In the genomic region with DNA sequence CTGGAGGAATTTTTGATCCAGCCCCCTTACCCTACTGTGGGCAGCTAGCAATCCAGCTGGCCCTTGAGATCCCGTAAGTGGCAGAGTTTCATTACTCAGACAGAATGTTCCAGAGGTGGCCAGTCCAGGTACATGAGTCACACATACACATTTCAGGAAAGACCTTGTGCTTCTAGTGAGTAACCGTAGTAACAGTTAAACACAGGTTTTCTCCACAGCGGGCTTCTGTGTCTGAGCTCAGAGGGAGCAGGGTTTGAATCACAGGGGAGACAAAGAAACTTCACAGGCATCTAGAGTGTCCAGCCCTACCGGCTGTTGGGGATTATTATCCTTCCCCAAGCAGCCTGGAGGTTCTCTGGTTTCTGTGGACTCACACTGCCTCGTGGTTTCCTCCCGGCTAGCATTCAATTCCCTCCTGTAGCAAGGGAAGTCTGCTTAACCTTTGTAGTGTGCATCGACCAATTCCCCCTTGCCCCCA, we compare ENCODE assay signal across 15 mouse cellular contexts. TPM values are rescaled to one million over a fixed set of nuclear protein-coding genes. Genes with fewer than 3 reads are reported as not detected.
DNase-seq lines count a peak whose midpoint lies in the region; ATAC-seq and TF ChIP-seq lines count a peak whose summit lies in the region.
"Had no signal": no experiment of that assay in that cellular context is flagged by ENCODE, and none has a peak within 500 bp of the region (broad histone marks: within the 10 kb centered on the region; RNA-seq: fewer than 3 reads in every experiment).

No protein-coding gene starts in this region.

- ATAC-seq in hindbrain, embryonic 14.5 days (ENCODE audit: low FRiP score): no peak
- peak; percentile 85 for ATAC-seq in embryonic facial prominence, embryonic 14.5 days (ENCODE audit: low read depth)
- peak; percentile 80 for ATAC-seq in limb, embryonic 14.5 days (ENCODE audit: low FRiP score, low read depth)
- ATAC-seq in stomach, embryonic 14.5 days (ENCODE audit: insufficient number of reproducible peaks, insufficient read depth, low FRiP score, low read depth): no peak
- no peak for ATAC-seq in kidney, embryonic 16.5 days (ENCODE audit: low FRiP score, low TSS enrichment)
- no peak for ATAC-seq in erythroblast, adult 5-6 weeks (replicated peaks; ENCODE audit: low FRiP score, poor library complexity, severe bottlenecking)
- ATAC-seq: forebrain, embryonic 15.5 days had no signal

- 60% methylated on average over 7 of the region's 7 CpGs for WGBS in hindbrain, embryonic 10.5 days
- WGBS in hindbrain, embryonic 14.5 days: 65% methylated on average over 7 of the region's 7 CpGs
- 24% methylated on average over 7 of the region's 7 CpGs for WGBS in embryonic facial prominence, embryonic 14.5 days
- WGBS in limb, embryonic 14.5 days: 19% methylated on average over 7 of the region's 7 CpGs
- WGBS in stomach, embryonic 14.5 days: 44% methylated on average over 7 of the region's 7 CpGs
- 48% methylated on average over 7 of the region's 7 CpGs for WGBS in kidney, embryonic 16.5 days

- H3K27me3 ChIP-seq in hindbrain, embryonic 10.5 days (ENCODE audit: insufficient read depth, poor library complexity, severe bottlenecking): no peaks in the 10 kb centered on the region
- no peaks in the 10 kb centered on the region for H3K27me3 ChIP-seq in hindbrain, embryonic 14.5 days (ENCODE audit: control insufficient read depth, insufficient read depth, low read length)
- no peaks in the 10 kb centered on the region for H3K27me3 ChIP-seq in embryonic facial prominence, embryonic 14.5 days (replicated peaks; ENCODE audit: control insufficient read depth, insufficient read depth, low read length)
- no peaks in the 10 kb centered on the region for H3K27me3 ChIP-seq in limb, embryonic 14.5 days (ENCODE audit: control insufficient read depth, insufficient read depth, low read length)
- no peaks in the 10 kb centered on the region for H3K27me3 ChIP-seq in stomach, embryonic 14.5 days (ENCODE audit: control insufficient read depth, insufficient read depth, low read length)
- no peaks in the 10 kb centered on the region for H3K27me3 ChIP-seq in kidney, embryonic 16.5 days (ENCODE audit: insufficient read depth, low read length)
- H3K27me3 ChIP-seq: forebrain, embryonic 15.5 days; liver, embryonic 13.5 days had no signal

- H3K4me3 ChIP-seq in hindbrain, embryonic 10.5 days: no peak overlapping the region
- no peak overlapping the region for H3K4me3 ChIP-seq in hindbrain, embryonic 14.5 days (replicated peaks; ENCODE audit: low read length)
- no peak overlapping the region for H3K4me3 ChIP-seq in embryonic facial prominence, embryonic 14.5 days (ENCODE audit: low read depth, low read length)
- no peak overlapping the region for H3K4me3 ChIP-seq in limb, embryonic 14.5 days (replicated peaks; ENCODE audit: low read length)
- H3K4me3 ChIP-seq in stomach, embryonic 14.5 days (ENCODE audit: low read depth, low read length): no peak overlapping the region
- no peak overlapping the region for H3K4me3 ChIP-seq in kidney, embryonic 16.5 days (ENCODE audit: low read length)
- H3K4me3 ChIP-seq: forebrain, embryonic 15.5 days; liver, embryonic 13.5 days had no signal

- peak overlapping the region; percentile 59; the same call in 1 of the 2 replicates for H3K27ac ChIP-seq in hindbrain, embryonic 10.5 days
- H3K27ac ChIP-seq in hindbrain, embryonic 14.5 days: no peak overlapping the region
- peak overlapping the region; percentile 75 for H3K27ac ChIP-seq in embryonic facial prominence, embryonic 14.5 days (replicated peaks; ENCODE audit: low read depth, low read length)
- H3K27ac ChIP-seq in limb, embryonic 14.5 days (replicated peaks; ENCODE audit: low read depth, low read length): peak overlapping the region; percentile 81
- peak overlapping the region; percentile 75 for H3K27ac ChIP-seq in stomach, embryonic 14.5 days (ENCODE audit: low read length)
- no peak overlapping the region for H3K27ac ChIP-seq in kidney, embryonic 16.5 days (ENCODE audit: low read length)
- H3K27ac ChIP-seq: forebrain, embryonic 15.5 days; liver, embryonic 13.5 days had no signal

- no peaks in the 10 kb centered on the region for H3K9me3 ChIP-seq in hindbrain, embryonic 10.5 days
- H3K9me3 ChIP-seq in hindbrain, embryonic 14.5 days (ENCODE audit: control insufficient read depth, low read length): no peaks in the 10 kb centered on the region
- H3K9me3 ChIP-seq in embryonic facial prominence, embryonic 14.5 days (ENCODE audit: control insufficient read depth, low read length): no peaks in the 10 kb centered on the region
- H3K9me3 ChIP-seq in limb, embryonic 14.5 days (ENCODE audit: control insufficient read depth, low read length): no peaks in the 10 kb centered on the region
- H3K9me3 ChIP-seq in stomach, embryonic 14.5 days (ENCODE audit: control insufficient read depth, low read depth, low read length): no peaks in the 10 kb centered on the region
- no peaks in the 10 kb centered on the region for H3K9me3 ChIP-seq in kidney, embryonic 16.5 days (ENCODE audit: low read length)
- H3K9me3 ChIP-seq: forebrain, embryonic 15.5 days; liver, embryonic 13.5 days had no signal

- H3K9ac ChIP-seq in hindbrain, embryonic 14.5 days: no peak overlapping the region
- H3K9ac ChIP-seq in embryonic facial prominence, embryonic 14.5 days (ENCODE audit: low read depth, low read length): no peak overlapping the region
- no peak overlapping the region for H3K9ac ChIP-seq in limb, embryonic 14.5 days (ENCODE audit: low read depth, low read length, severe bottlenecking)
- no peak overlapping the region for H3K9ac ChIP-seq in stomach, embryonic 14.5 days (replicated peaks; ENCODE audit: low read depth, low read length)
- no peak overlapping the region for H3K9ac ChIP-seq in kidney, embryonic 16.5 days (replicated peaks; ENCODE audit: low read length)
- H3K9ac ChIP-seq: forebrain, embryonic 15.5 days; liver, embryonic 13.5 days had no signal

- H3K4me1 ChIP-seq in hindbrain, embryonic 10.5 days (replicated peaks): peaks cover 21% of the 10 kb centered on the region
- H3K4me1 ChIP-seq in hindbrain, embryonic 14.5 days (replicated peaks; ENCODE audit: control insufficient read depth, insufficient read depth, low read length): no peaks in the 10 kb centered on the region
- peaks cover 38% of the 10 kb centered on the region for H3K4me1 ChIP-seq in embryonic facial prominence, embryonic 14.5 days (ENCODE audit: control insufficient read depth, insufficient read depth, low read length)
- peaks cover 40% of the 10 kb centered on the region for H3K4me1 ChIP-seq in limb, embryonic 14.5 days (ENCODE audit: control insufficient read depth, insufficient read depth, low read length)
- peaks cover 18% of the 10 kb centered on the region for H3K4me1 ChIP-seq in stomach, embryonic 14.5 days (ENCODE audit: control insufficient read depth, insufficient read depth, low read length)
- peaks cover 7% of the 10 kb centered on the region; the same call in 1 of the 2 replicates for H3K4me1 ChIP-seq in kidney, embryonic 16.5 days (ENCODE audit: insufficient read depth, low read length)
- H3K4me1 ChIP-seq: forebrain, embryonic 15.5 days; liver, embryonic 13.5 days had no signal

- H3K36me3 ChIP-seq in hindbrain, embryonic 10.5 days: no peaks in the 10 kb centered on the region
- no peaks in the 10 kb centered on the region for H3K36me3 ChIP-seq in hindbrain, embryonic 14.5 days (replicated peaks; ENCODE audit: control insufficient read depth, insufficient read depth)
- no peaks in the 10 kb centered on the region for H3K36me3 ChIP-seq in embryonic facial prominence, embryonic 14.5 days (ENCODE audit: control insufficient read depth, insufficient read depth, low read length)
- H3K36me3 ChIP-seq in limb, embryonic 14.5 days (ENCODE audit: control insufficient read depth, insufficient read depth, low read length): no peaks in the 10 kb centered on the region
- H3K36me3 ChIP-seq in stomach, embryonic 14.5 days (ENCODE audit: control insufficient read depth, insufficient read depth, low read length): no peaks in the 10 kb centered on the region
- no peaks in the 10 kb centered on the region for H3K36me3 ChIP-seq in kidney, embryonic 16.5 days (ENCODE audit: insufficient read depth, low read length)
- H3K36me3 ChIP-seq: forebrain, embryonic 15.5 days; liver, embryonic 13.5 days had no signal

- no peak overlapping the region for H3K4me2 ChIP-seq in hindbrain, embryonic 14.5 days (replicated peaks)
- H3K4me2 ChIP-seq in embryonic facial prominence, embryonic 14.5 days (ENCODE audit: low read depth, low read length): no peak overlapping the region
- H3K4me2 ChIP-seq in limb, embryonic 14.5 days (replicated peaks; ENCODE audit: low read depth, low read length, severe bottlenecking): no peak overlapping the region
- no peak overlapping the region for H3K4me2 ChIP-seq in stomach, embryonic 14.5 days (replicated peaks; ENCODE audit: low read depth, low read length)
- H3K4me2 ChIP-seq in kidney, embryonic 16.5 days (replicated peaks; ENCODE audit: low read depth, low read length): no peak overlapping the region
- H3K4me2 ChIP-seq: forebrain, embryonic 15.5 days; liver, embryonic 13.5 days had no signal

- no peak for DNase-seq in hindbrain, embryonic 10.5 days (ENCODE audit: low spot score)
- no peak for DNase-seq in hindbrain, embryonic 14.5 days (ENCODE audit: low spot score)
- DNase-seq in embryonic facial prominence, embryonic 14.5 days (ENCODE audit: low spot score): peak; percentile 85
- DNase-seq in limb, embryonic 14.5 days (ENCODE audit: low spot score): peak; percentile 60
- DNase-seq in thymus, postnatal 14 days: no peak
- DNase-seq: cerebellum, adult 9-11 months; kidney, adult 11 months; layer of hippocampus, adult 9-11 months; liver, embryonic 13.5 days; midbrain, embryonic 14.5 days had no signal

- no peak for TF ChIP-seq POLR2A in limb, embryonic 14.5 days (IDR thresholded peaks at IDR 0.05; ENCODE audit: borderline replicate concordance, extremely low read depth, insufficient read depth, insufficient read length)

RNA-seq across cellular contexts. Expression of a gene that starts 10.7 kb away (rescaled TPM):
- polyA plus RNA-seq in hindbrain, embryonic 10.5 days (2016; fragmentation: Nextera tagmentation; extraction: Ambion mirVana): 10.9 and 16.5 TPM in 2 replicates
- 15.7 and 19.9 TPM in 2 replicates for polyA plus RNA-seq in hindbrain, embryonic 14.5 days (2014; fragmentation: Nextera tagmentation; extraction: Ambion mirVana)
- polyA plus RNA-seq in embryonic facial prominence, embryonic 14.5 days (2014; fragmentation: Nextera tagmentation; extraction: Ambion mirVana): 243 TPM in 2 replicates
- 365 and 415 TPM in 2 replicates for polyA plus RNA-seq in limb, embryonic 14.5 days (2012; rRNA removed)
- 178 and 197 TPM in 2 replicates for polyA plus RNA-seq in limb, embryonic 14.5 days (2014; fragmentation: Nextera tagmentation; extraction: Ambion mirVana)
- 148 and 176 TPM in 2 replicates for polyA plus RNA-seq in stomach, embryonic 14.5 days (2014; fragmentation: Nextera tagmentation; extraction: Ambion mirVana)
- 68.6 and 91.3 TPM in 2 replicates for polyA plus RNA-seq in kidney, embryonic 16.5 days (2015; fragmentation: Nextera tagmentation; extraction: Ambion mirVana)
- total RNA-seq in erythroblast, adult 5-6 weeks (2015; ENCODE audit: low replicate concordance): 0.84 TPM in 1 of 2 replicates, not detected in the other
- total RNA-seq in erythroblast, adult 5-6 weeks (2017; ENCODE audit: low replicate concordance): 0.14 TPM in 1 of 2 replicates, not detected in the other

RNA-seq across cellular contexts. Expression of a gene that starts 58.7 kb away (rescaled TPM):
- polyA plus RNA-seq in hindbrain, embryonic 10.5 days (2016; fragmentation: Nextera tagmentation; extraction: Ambion mirVana): not detected in 2 replicates
- polyA plus RNA-seq in hindbrain, embryonic 14.5 days (2014; fragmentation: Nextera tagmentation; extraction: Ambion mirVana): not detected in 2 replicates
- 0.11 TPM in 1 of 2 replicates, not detected in the other for polyA plus RNA-seq in embryonic facial prominence, embryonic 14.5 days (2014; fragmentation: Nextera tagmentation; extraction: Ambion mirVana)
- 0.08 TPM in 2 replicates for polyA plus RNA-seq in limb, embryonic 14.5 days (2012; rRNA removed)
- polyA plus RNA-seq in limb, embryonic 14.5 days (2014; fragmentation: Nextera tagmentation; extraction: Ambion mirVana): 0.06 and 0.50 TPM in 2 replicates
- polyA plus RNA-seq in stomach, embryonic 14.5 days (2014; fragmentation: Nextera tagmentation; extraction: Ambion mirVana): not detected in 2 replicates
- polyA plus RNA-seq in kidney, embryonic 16.5 days (2015; fragmentation: Nextera tagmentation; extraction: Ambion mirVana): 0.41 and 0.46 TPM in 2 replicates
- not detected in 2 replicates for total RNA-seq in erythroblast, adult 5-6 weeks (2015; ENCODE audit: low replicate concordance)
- total RNA-seq in erythroblast, adult 5-6 weeks (2017; ENCODE audit: low replicate concordance): not detected in 2 replicates
- polyA plus RNA-seq: forebrain, embryonic 15.5 days; midbrain, embryonic 14.5 days; neural tube, embryonic 14.5 days had no signal

Comparison
In these comparisons a context has a peak if more than half of its experiments do, and no peak if none do; other contexts are left out.
1. H3K27ac ChIP-seq: peak in hindbrain, embryonic 10.5 days (single experiment), embryonic facial prominence, embryonic 14.5 days (single experiment), limb, embryonic 14.5 days (single experiment) and stomach, embryonic 14.5 days (single experiment); none in hindbrain, embryonic 14.5 days (single experiment) and kidney, embryonic 16.5 days (single experiment).
2. DNase-seq: peak in embryonic facial prominence, embryonic 14.5 days (single experiment) and limb, embryonic 14.5 days (single experiment); none in hindbrain, embryonic 10.5 days (single experiment), hindbrain, embryonic 14.5 days (single experiment) and thymus, postnatal 14 days (single experiment).
3. ATAC-seq: peak in embryonic facial prominence, embryonic 14.5 days (single experiment) and limb, embryonic 14.5 days (single experiment); none in hindbrain, embryonic 14.5 days (single experiment), stomach, embryonic 14.5 days (single experiment), kidney, embryonic 16.5 days (single experiment) and erythroblast, adult 5-6 weeks (single experiment).